Mouse (Mus musculus): ENCODE measurements at regions not wholly inside any gene's neighbourhood (a gene's known extent, or its start where the extent isn't known, plus 50 kb on each side); places are given as distances from the start of the nearest gene placed in this dataset.

DNA sequence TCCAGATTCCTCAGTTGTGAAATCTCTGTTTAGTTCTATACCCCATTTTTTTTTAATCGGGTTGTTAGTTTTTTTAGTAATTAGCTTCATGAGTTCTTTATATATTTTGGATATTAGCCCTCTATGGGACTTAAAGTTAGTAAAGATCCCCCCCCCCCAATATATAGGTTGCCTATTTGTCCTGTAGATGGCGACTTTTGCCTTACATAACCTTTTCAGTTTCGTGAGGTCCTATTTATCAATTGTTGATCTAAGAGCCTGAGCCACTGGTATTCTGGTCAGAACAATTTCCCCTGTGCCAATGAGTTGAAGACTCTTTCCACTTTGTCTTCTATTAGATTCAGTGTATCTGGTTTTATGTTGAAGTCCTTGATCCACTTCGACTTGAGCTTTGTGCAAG, 80.0 kb upstream of the Hpgds start:
- Histone ChIP-seq H3K27me3 (ENCODE audit: control insufficient read depth, insufficient read depth, low read length) (no peaks in the 10 kb centered on the region), H3K4me3 (replicated peaks; ENCODE audit: low read length) (no peak overlapping the region), H3K27ac (no peak overlapping the region), H3K9me3 (ENCODE audit: control insufficient read depth, low read length) (no peaks in the 10 kb centered on the region; the same call in 1 of the 2 replicates), H3K4me2 (replicated peaks) (no peak overlapping the region), H3K36me3 (replicated peaks; ENCODE audit: control insufficient read depth, insufficient read depth) (no peaks in the 10 kb centered on the region), H3K4me1 (replicated peaks; ENCODE audit: control insufficient read depth, insufficient read depth, low read length) (no peaks in the 10 kb centered on the region), H3K9ac (no peak overlapping the region)
- ATAC-seq (ENCODE audit: low FRiP score) (no peak), DNase-seq (ENCODE audit: low spot score) (no peak)
- WGBS, result 75% methylated on average over 4 of the region's 4 CpGs

DNA sequence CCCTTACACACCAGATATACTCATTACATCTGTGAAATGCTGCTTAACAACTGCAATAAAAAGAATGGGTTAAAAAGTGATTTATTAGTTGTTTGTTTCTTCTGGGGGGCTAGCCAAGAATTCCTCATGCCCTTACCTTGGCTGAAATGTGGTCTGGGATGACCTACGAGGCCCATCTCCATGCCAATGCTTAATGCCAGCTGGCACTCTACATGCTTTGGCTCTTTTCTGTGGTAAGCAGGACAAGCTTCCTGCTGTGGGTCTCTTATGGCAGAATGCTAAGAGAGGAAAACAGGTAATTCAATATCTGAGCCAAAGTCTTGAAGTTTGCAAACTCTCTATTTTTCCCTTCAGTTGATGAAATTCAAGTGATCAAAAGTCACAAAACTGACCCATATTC, 117.9 kb upstream of the Hpgds start:
- ATAC-seq (ENCODE audit: low FRiP score), result no peak
- Histone ChIP-seq H3K4me2 (replicated peaks) (no peak overlapping the region), H3K4me3 (replicated peaks; ENCODE audit: low read length) (no peak overlapping the region), H3K27me3 (ENCODE audit: control insufficient read depth, insufficient read depth, low read length) (no peaks in the 10 kb centered on the region), H3K27ac (no peak overlapping the region), H3K4me1 (replicated peaks; ENCODE audit: control insufficient read depth, insufficient read depth, low read length) (no peaks in the 10 kb centered on the region), H3K36me3 (replicated peaks; ENCODE audit: control insufficient read depth, insufficient read depth) (no peaks in the 10 kb centered on the region), H3K9ac (no peak overlapping the region), H3K9me3 (ENCODE audit: control insufficient read depth, low read length) (no peaks in the 10 kb centered on the region)
- no peak for DNase-seq (ENCODE audit: low spot score)
- 68% methylated on average over 1 of the region's 1 CpGs for WGBS

DNA sequence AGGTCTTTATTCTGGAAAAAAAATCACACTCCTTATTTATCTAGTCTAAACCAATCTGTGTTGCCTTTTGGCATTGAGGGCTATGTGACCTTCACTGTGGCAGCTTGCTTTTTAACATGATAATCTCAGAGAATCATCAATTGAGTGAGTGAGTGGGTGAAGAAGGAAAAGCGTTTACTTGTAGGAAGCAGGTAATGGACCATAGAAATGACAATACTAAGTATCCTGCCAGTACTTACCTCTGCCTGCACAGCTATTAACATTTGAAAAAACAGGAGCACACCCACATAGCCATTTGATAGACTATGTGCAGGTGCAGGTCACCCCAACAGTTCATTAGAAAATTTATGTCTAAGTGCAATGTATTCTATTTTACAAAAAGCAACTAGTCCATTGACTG, 110.2 kb upstream of the C130060K24Rik start:
- no peak for ATAC-seq (ENCODE audit: low FRiP score)
- 73% methylated on average over 1 of the region's 1 CpGs for WGBS
- Histone ChIP-seq H3K9ac (no peak overlapping the region), H3K27me3 (ENCODE audit: control insufficient read depth, insufficient read depth, low read length) (no peaks in the 10 kb centered on the region), H3K9me3 (ENCODE audit: control insufficient read depth, low read length) (no peaks in the 10 kb centered on the region), H3K4me1 (replicated peaks; ENCODE audit: control insufficient read depth, insufficient read depth, low read length) (no peaks in the 10 kb centered on the region), H3K36me3 (replicated peaks; ENCODE audit: control insufficient read depth, insufficient read depth) (no peaks in the 10 kb centered on the region), H3K4me2 (replicated peaks) (no peak overlapping the region), H3K27ac (no peak overlapping the region), H3K4me3 (replicated peaks; ENCODE audit: low read length) (no peak overlapping the region)
- DNase-seq (ENCODE audit: low spot score), result no peak

DNA sequence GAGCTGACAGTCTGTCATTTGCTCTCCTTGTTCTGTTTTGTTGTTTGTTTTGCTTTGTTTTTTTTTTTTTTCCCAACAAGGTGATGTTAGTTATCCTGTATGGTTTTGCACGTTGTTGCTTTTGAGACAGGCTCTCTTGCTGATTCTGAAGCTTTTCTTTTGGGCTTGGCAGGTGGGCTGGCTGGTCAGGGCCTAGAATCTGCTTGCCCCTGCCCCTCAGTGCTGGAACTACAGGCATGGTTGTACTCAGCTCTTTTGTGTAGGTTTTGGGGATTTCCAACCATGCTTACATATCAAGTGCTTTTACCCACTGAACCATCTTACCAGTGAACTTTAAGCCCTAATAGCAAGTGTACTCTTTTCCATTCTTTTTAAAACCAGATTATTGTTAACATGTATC, 70.7 kb upstream of the C130060K24Rik start:
- ATAC-seq (ENCODE audit: low FRiP score), result no peak
- no peaks in the 10 kb centered on the region for H3K36me3 ChIP-seq (replicated peaks; ENCODE audit: control insufficient read depth, insufficient read depth)
- peaks cover 11% of the 10 kb centered on the region for H3K9me3 ChIP-seq (ENCODE audit: control insufficient read depth, low read length)
- H3K4me1 ChIP-seq (replicated peaks; ENCODE audit: control insufficient read depth, insufficient read depth, low read length), result peaks cover 7% of the 10 kb centered on the region; the same call in 1 of the 2 replicates
- no peak overlapping the region for H3K4me2 ChIP-seq (replicated peaks)
- 13% methylated on average over 1 of the region's 1 CpGs for whole genome bisulfite sequencing
- H3K4me3 ChIP-seq (replicated peaks; ENCODE audit: low read length), result no peak overlapping the region
- no peaks in the 10 kb centered on the region for H3K27me3 ChIP-seq (ENCODE audit: control insufficient read depth, insufficient read depth, low read length)
- H3K27ac ChIP-seq, result no peak overlapping the region
- no peak for DNase-seq (ENCODE audit: low spot score)
- no peak overlapping the region for H3K9ac ChIP-seq

DNA sequence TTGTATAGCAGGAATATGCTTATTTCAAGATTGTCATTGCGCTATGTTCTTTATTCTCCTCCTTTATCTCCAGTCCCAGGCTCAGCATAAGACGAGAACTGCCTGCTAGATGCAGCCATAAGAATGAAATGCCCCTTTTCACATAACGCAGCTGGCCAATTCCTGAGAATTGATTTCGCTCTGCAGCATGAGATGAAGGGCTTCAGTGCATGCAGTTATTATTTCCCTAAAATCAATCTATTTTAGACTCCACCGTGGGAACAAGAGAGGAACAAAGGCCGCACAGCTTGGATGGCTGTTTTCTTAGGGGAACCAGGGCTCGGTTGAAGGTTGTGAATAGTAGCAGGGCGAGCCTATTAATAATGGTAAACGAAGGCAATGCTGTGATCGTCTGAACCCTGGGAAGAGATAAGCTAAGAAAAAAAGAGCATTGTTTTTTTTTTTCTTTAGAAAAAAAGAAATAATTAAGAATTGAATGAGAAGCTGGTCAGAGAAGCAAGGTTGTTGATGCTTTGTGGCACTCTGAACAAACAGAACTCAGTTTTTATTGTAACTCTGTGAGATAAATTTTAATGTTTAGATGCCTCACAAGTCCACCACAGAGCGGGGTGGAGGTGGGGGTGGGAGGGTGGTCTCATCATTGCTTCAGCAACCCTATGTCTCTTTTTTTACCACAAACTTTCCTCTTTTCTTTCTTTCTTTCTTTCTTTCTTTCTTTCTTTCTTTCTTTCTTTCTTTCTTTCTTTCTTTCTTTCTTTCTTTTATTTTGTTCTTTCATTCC, 69.9 kb upstream of the C130060K24Rik start:
- Histone ChIP-seq H3K27ac (peak overlapping the region; percentile 69), H3K4me1 (replicated peaks; ENCODE audit: control insufficient read depth, insufficient read depth, low read length) (peaks cover 7% of the 10 kb centered on the region; the same call in 1 of the 2 replicates), H3K9me3 (ENCODE audit: control insufficient read depth, low read length) (peaks cover 13% of the 10 kb centered on the region), H3K9ac (peak overlapping the region; percentile 37), H3K27me3 (ENCODE audit: control insufficient read depth, insufficient read depth, low read length) (no peaks in the 10 kb centered on the region), H3K4me3 (replicated peaks; ENCODE audit: low read length) (no peak overlapping the region), H3K36me3 (replicated peaks; ENCODE audit: control insufficient read depth, insufficient read depth) (no peaks in the 10 kb centered on the region), H3K4me2 (replicated peaks) (no peak overlapping the region; the same call in 1 of the 2 replicates)
- ATAC-seq (ENCODE audit: low FRiP score), result peak; percentile 79
- peak; percentile 46 for DNase-seq (ENCODE audit: low spot score)
- 12% methylated on average over 11 of the region's 11 CpGs for WGBS

DNA sequence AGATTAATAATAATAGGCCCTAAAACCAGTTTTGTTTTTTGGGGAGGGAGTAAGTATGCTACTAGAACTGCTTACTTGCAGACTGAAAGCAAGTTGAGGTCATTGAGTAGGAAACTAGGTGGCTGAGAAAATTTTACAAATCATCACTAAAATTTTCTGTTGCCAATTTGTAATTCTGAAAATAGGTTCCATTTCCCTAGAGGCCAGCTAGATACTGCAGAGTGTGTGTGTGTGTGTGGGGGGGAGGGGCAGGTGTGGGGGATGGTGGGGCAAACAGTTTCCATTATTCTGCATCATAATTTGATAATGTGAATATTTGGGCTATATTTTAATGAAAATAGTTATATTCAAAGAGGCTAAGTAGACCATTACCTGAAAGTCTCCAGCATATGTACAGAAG, 69.1 kb upstream of the C130060K24Rik start:
- H3K27ac ChIP-seq, result no peak overlapping the region
- DNase-seq (ENCODE audit: low spot score), result no peak
- H3K4me3 ChIP-seq (replicated peaks; ENCODE audit: low read length), result no peak overlapping the region
- H3K9ac ChIP-seq, result no peak overlapping the region
- no peaks in the 10 kb centered on the region for H3K36me3 ChIP-seq (replicated peaks; ENCODE audit: control insufficient read depth, insufficient read depth)
- ATAC-seq (ENCODE audit: low FRiP score), result no peak
- H3K4me2 ChIP-seq (replicated peaks), result no peak overlapping the region
- H3K4me1 ChIP-seq (replicated peaks; ENCODE audit: control insufficient read depth, insufficient read depth, low read length), result peaks cover 7% of the 10 kb centered on the region; the same call in 1 of the 2 replicates
- peaks cover 13% of the 10 kb centered on the region for H3K9me3 ChIP-seq (ENCODE audit: control insufficient read depth, low read length)
- no peaks in the 10 kb centered on the region for H3K27me3 ChIP-seq (ENCODE audit: control insufficient read depth, insufficient read depth, low read length)
